Mouse (Mus musculus) olfactory bulb, adult 2 months (tissue): Measurements from ENCODE around the gene Ccdc85a.

ENCODE experiments used
- CTCF ChIP-seq: fragments of 200-500 bp; IDR thresholded peaks from 2 replicates; pipeline ENCODE4 v1.5.1; 2012; ENCODE audit warnings: low read depth, mild to moderate bottlenecking, low read length, moderate library complexity; ENCODE audit not compliant: insufficient read depth
- POLR2A ChIP-seq: fragments of 200-500 bp; IDR thresholded peaks from 2 replicates; pipeline ENCODE4 v1.6.1; 2012; ENCODE audit warnings: mild to moderate bottlenecking, low read depth, low read length, moderate library complexity; ENCODE audit not compliant: insufficient read depth

DNA sequence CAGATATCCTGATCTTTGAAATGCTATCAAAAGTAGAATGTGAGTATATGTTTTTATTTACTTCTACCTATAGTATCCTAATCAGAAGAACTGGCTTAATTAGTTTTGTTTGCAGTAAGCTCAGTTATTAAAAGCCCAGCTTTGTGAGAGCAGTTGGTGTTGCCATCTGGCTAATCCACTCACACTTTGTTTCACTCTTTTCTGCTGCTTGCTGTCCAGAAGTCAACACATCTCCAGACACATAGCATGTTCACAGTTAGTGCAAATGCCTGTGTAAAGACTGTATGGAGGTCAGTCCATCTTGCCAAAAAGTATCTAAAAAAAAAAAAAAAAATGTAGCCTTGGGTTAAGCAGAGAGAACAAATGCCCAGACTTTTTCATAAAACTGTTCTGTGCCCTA is 27.7 kb downstream of the Ccdc85a start:
- TF ChIP-seq CTCF (no peak), POLR2A (no peak)
